Mouse (Mus musculus) MEL (cell line): ENCODE results near the gene Stom.

Experiments used
- BHLHE40 ChIP-seq: IDR thresholded peaks from 2 replicates; pipeline ENCODE4 v1.6.1; 2012; ENCODE audit warnings: low read depth, mild to moderate bottlenecking, inconsistent platforms, low read length, improper control_type of control experiment, borderline replicate concordance
- CTCF ChIP-seq, 3 experiments: IDR thresholded peaks in 2 of 3; conservative IDR thresholded peaks in 1 of 3; 2 replicates each; pipeline ENCODE4 v1.5.1; 2011 to 2012; ENCODE audit warnings: low read length in 3 of 3, low read depth in 2 of 3, mild to moderate bottlenecking in 2 of 3, improper control_type of control experiment in 1 of 3, inconsistent platforms in 1 of 3, mixed read lengths in 1 of 3, moderate library complexity in 1 of 3; ENCODE audit not compliant: control insufficient read depth in 1 of 3, insufficient read depth in 1 of 3, poor library complexity in 1 of 3, severe bottlenecking in 1 of 3
- ELF1 ChIP-seq: IDR thresholded peaks from 2 replicates; pipeline ENCODE4 v1.6.1; 2014; ENCODE audit warnings: low read depth, mild to moderate bottlenecking, inconsistent platforms, low read length, improper control_type of control experiment, moderate library complexity
- EP300 ChIP-seq, 2 experiments: IDR thresholded peaks; 2 replicates each; pipeline ENCODE4 v1.6.1; 2011; ENCODE audit warnings: improper control_type of control experiment in 2 of 2, low read length in 2 of 2, low read depth in 1 of 2, mild to moderate bottlenecking in 1 of 2
- ETS1 ChIP-seq: IDR thresholded peaks from 2 replicates; pipeline ENCODE4 v1.6.1; 2012; ENCODE audit warnings: low read depth, mild to moderate bottlenecking, inconsistent platforms, low read length, improper control_type of control experiment, moderate library complexity
- GABPA ChIP-seq: IDR thresholded peaks from 2 replicates; pipeline ENCODE4 v1.6.1; 2012; ENCODE audit warnings: low read depth, mild to moderate bottlenecking, inconsistent platforms, low read length, improper control_type of control experiment, moderate library complexity
- HCFC1 ChIP-seq: IDR thresholded peaks from 2 replicates; pipeline ENCODE4 v1.6.1; 2012; ENCODE audit warnings: low read depth, mild to moderate bottlenecking, inconsistent platforms, low read length, improper control_type of control experiment, moderate library complexity
- MAFK ChIP-seq: IDR thresholded peaks from 2 replicates; pipeline ENCODE4 v1.6.1; 2011; ENCODE audit warnings: low read depth, mild to moderate bottlenecking, low read length, improper control_type of control experiment, borderline replicate concordance
- MAX ChIP-seq: IDR thresholded peaks from 2 replicates; pipeline ENCODE4 v1.6.1; 2011; ENCODE audit warnings: low read length, improper control_type of control experiment
- POLR2A ChIP-seq, 2 experiments: IDR thresholded peaks; 2 replicates each; pipeline ENCODE4 v1.6.1; 2011 to 2012; ENCODE audit warnings: low read length in 2 of 2, mild to moderate bottlenecking in 2 of 2, control low read depth in 1 of 2, improper control_type of control experiment in 1 of 2, low read depth in 1 of 2, moderate library complexity in 1 of 2; ENCODE audit not compliant: control insufficient read depth in 1 of 2, insufficient read depth in 1 of 2, poor library complexity in 1 of 2
- POLR2AphosphoS2 ChIP-seq: IDR thresholded peaks from 2 replicates; pipeline ENCODE4 v1.6.1; 2011; ENCODE audit warnings: low read length, improper control_type of control experiment
- SIN3A ChIP-seq: IDR thresholded peaks from 2 replicates; pipeline ENCODE4 v1.6.1; 2012; ENCODE audit warnings: low read length, improper control_type of control experiment, inconsistent platforms
- TAL1 ChIP-seq: IDR thresholded peaks from 2 replicates; pipeline ENCODE4 v1.6.1; 2012; ENCODE audit warnings: mild to moderate bottlenecking, inconsistent platforms, low read length, moderate library complexity, mixed read lengths

- no peak for TF ChIP-seq POLR2A (IDR thresholded peaks at IDR 0.05; ENCODE audit: control insufficient read depth in 1 of 2, insufficient read depth in 1 of 2, low read depth in 1 of 2, low read length in 2 of 2, poor library complexity in 1 of 2)
- TF ChIP-seq CTCF (IDR thresholded peaks at IDR 0.05 in 2 of 3, conservative IDR thresholded peaks at IDR 0.05 in 1 of 3; ENCODE audit: control insufficient read depth in 1 of 3, insufficient read depth in 1 of 3, low read depth in 2 of 3, low read length in 3 of 3, poor library complexity in 1 of 3, severe bottlenecking in 1 of 3), result no peak
- TF ChIP-seq EP300 (IDR thresholded peaks at IDR 0.05; ENCODE audit: low read depth in 1 of 2, low read length in 2 of 2), result no peak
- TF ChIP-seq BHLHE40, result no peak
- TF ChIP-seq HCFC1, result no peak
- TF ChIP-seq ELF1, result no peak
- no peak for TF ChIP-seq ETS1
- TF ChIP-seq MAX, result no peak
- no peak for TF ChIP-seq POLR2AphosphoS2
- no peak for TF ChIP-seq MAFK
- no peak for TF ChIP-seq SIN3A
- TF ChIP-seq TAL1, result no peak
- TF ChIP-seq GABPA, result no peak
Measured at GRCm38 (mm10) chr2:35342605-35343004, 5.8 kb upstream of the Stom start.
